Mouse (Mus musculus): ENCODE results near the gene Scaf11. TPM values are rescaled to one million over a fixed set of nuclear protein-coding genes. Genes with fewer than 3 reads are reported as not detected.

Gene Scaf11
- 8.0 and 8.3 TPM in 2 replicates for polyA plus RNA-seq (2012; rRNA removed)

DNA sequence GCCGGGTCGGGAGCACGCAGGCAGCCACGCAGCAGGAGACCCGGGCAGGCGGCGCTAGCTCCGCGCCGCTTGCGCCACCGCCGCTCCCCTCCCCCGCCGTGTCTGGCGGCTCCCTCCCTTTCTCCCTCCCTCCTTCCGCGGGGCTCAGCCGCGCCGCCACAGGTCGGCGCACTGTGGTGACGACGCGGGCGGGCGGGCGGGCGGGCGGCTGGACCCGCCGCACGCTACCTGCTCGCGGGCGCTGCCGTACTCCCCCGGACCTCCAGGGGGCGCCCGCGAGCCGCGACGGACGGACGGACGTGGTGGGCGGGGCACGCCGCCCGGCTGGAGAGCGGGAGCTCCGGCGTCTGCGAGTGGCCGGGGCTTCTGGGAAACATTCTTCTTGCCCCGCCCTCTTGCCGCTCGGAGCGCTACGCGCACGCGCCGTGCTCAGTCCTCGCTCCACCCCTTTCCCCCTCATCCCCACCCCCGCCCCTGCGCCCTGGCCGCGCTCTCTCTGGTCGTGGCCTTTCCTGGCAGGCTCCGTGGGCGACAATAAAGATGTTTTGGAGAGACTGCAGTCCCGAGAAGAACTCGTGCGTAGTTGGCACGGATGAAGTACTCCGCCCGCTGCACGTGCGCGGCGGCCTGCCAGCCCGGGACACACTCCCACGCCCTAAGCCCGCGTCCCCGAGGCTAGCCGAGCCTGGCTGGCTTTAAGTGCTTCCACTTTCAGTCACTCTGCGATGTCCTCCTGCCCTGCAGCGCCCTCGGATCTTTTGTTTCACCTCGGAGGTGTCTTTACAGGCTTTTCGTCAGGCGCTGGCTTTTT lies at the start of gene Scaf11:
Gene Scaf11, minus strand, starts transcription at position 114 of the 811 bp plus-strand sequence.

Other genes starting within 250 kb of the Scaf11 start
- 2.3 and 4.3 TPM in 2 replicates for gene Arid2, start 173.3 kb downstream of the Scaf11 start, polyA plus RNA-seq (2012; rRNA removed)
- 4.3 and 4.5 TPM in 2 replicates for gene Slc38a1, start 182.1 kb upstream of the Scaf11 start, polyA plus RNA-seq (2012; rRNA removed)
- gene Slc38a2, start 238.9 kb upstream of the Scaf11 start, polyA plus RNA-seq (2012; rRNA removed), result 10.1 and 16.8 TPM in 2 replicates